Mouse (Mus musculus): ENCODE measurements around the gene Tuft1.
"Not testable (repeated sequence)": the region's sequence is repeated elsewhere in the genome, so short reads cannot be mapped to it uniquely, and the experiment has no call there.

The Tuft1 gene

GRCm38 (mm10) chr3:94659142-94659748 is 573 bp upstream of the Tuft1 start:
- not testable (repeated sequence) for DNase-seq

DNA sequence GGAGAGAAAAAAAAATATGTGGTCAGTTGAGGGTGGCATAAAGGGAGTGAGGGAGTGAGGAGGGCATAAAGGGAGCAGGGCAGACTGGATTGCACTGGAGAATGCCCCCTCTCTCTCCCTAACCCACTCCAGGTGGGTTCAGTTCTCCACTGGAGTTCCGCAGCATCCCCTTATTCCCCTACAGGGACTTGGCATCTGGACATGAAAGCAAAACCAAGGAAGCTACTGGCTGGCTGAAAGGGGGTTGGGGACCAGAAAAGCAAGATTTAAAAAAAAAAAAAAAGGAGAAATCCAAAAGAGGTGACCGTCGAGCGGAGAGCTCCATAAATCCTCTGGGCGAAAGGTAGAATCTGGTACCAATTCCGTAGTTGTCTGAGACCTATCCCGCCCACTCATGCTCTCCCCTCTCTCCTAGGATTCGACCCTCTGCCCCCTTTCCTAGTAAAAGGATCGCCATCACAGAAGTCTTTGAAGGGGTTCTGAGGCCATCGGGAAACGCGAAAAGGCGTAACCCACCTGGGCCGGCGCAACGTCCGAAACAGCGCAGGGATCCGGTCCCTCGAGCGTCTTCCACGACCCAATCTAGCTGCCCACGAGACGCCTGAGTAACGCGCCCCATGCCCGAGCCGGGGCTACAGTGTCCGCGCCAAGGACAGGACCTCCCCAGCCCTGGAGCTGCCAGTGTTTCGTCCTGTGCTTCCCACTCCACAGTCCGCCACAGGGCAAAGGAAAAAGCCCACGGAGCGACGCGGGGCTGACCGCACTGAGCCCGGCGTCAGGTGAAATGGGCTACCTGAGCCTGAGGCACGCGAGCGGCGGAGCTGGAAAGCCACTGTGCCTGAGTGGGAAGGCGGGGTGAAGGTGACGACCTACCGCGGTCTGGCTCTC is 576 bp downstream of the Tuft1 start:
- DNase-seq, result peak; percentile 17

DNA sequence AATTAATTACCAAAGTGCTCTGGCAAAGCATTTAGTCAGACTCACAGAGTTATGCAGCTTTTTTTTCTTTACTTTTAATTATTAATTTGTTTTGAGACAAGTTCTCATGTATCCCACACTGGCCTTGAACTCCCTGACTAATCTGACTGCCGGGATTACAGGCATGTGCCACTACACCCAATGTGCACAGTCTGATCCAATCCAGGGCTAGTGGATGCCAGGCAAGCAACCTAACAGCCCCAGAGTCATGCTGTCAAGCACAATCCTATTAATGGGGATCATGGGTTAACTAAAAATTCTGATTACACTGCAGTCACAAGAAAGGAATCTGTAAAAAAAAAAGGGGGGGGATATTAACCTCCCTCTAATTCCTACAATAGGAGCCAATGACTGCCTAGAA is 4.7 kb downstream of the Tuft1 start:
- DNase-seq, result not testable (repeated sequence)

GRCm38 (mm10) chr3:94650409-94650808 is 8.3 kb downstream of the Tuft1 start:
- no peak for DNase-seq

DNA sequence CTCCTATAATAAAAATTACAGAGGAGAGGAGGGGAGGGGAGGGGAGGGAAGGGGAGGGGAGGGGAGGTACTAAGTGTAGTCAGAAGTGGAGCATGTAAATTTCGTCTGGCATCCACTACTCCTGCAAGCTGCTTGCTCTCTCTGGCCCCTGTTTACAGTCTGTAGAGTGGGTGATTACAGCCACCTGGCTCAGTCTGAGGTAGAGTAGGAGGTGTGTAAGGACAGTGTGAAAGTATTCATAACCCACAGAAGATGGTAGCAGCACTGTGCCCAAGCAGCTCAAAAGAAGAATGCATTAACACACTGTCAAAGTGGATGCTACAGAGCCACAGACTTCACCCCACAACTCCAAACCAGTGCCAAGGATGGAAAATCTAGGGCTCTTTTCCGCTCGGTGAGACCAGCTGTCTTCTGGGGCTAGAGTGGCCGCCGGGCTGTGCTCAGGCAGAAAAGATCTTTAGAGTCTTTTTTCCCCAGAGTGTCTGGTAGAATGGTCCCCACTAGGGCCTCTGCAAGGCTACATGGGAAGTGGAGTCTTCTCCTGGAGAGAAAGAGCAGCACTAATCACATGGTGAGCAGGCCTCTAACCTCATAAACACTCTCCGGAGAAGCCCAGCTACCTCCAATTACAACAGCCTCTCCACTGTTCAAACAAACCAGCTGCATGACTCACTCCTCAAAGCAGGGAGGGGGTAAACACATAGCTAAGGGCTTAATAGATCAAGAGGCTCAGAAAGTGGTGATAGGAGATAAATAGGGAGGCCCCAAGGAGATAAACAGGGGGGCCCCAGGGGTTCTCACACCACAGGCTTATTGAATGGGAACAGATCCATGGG is 9.7 kb downstream of the Tuft1 start:
- DNase-seq, result no peak

GRCm38 (mm10) chr3:94642495-94643162 is 16.0 kb downstream of the Tuft1 start, which contains the start of gene Gm10972:
Gene Gm10972 (plus strand): TSS chr3:94643112.
- DNase-seq, result not testable (repeated sequence)

GRCm38 (mm10) chr3:94629876-94630275 is 28.8 kb downstream of the Tuft1 start:
- no peak for DNase-seq

DNA sequence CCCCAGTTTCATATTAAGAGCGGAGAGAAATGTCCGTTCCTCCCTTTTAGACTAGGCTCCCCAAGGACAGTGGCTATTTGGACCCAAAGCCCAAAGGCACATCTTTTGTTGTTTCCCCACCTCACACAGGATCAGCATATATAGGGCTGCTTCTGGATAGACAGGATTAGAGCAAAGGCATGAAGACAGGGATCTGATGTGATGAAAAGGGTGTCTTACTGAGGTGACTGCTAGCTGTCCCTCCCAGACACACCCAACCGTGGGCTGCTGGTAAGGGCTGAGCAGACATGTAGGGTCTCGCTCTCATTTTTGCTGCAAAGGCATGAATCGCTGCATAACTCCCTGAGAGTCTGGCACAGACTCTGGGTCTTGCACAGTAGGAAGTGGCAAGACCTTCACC is 30.0 kb downstream of the Tuft1 start:
- no peak for DNase-seq

- DNase-seq, result no peak
Observed at GRCm38 (mm10) chr3:94624281-94624680, 34.4 kb downstream of the Tuft1 start.

DNA sequence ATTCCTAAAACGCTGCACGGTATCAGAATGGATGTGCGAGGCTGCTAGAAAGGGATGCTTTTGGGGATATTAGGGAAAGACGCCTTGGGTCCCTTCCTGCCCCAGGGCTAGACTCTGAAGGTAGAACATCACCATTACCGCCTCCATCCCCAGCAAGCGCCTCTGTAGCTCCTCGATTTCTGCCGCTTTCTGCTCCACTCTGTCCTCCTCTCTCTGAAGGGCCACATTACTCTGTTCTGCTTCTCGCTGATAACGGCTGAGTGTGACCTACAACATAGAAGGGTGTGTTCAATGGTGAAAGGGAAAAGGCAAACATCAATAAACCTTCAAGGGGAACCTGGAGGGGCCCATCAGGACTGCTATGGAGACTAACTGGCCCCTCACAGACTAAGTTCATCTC is 36.1 kb downstream of the Tuft1 start:
- no peak for DNase-seq

- DNase-seq, result no peak
Observed at GRCm38 (mm10) chr3:94621740-94622507, 36.7 kb downstream of the Tuft1 start.

- DNase-seq, result peak; percentile 64
Observed at GRCm38 (mm10) chr3:94616717-94617116, 42.0 kb downstream of the Tuft1 start.

DNA sequence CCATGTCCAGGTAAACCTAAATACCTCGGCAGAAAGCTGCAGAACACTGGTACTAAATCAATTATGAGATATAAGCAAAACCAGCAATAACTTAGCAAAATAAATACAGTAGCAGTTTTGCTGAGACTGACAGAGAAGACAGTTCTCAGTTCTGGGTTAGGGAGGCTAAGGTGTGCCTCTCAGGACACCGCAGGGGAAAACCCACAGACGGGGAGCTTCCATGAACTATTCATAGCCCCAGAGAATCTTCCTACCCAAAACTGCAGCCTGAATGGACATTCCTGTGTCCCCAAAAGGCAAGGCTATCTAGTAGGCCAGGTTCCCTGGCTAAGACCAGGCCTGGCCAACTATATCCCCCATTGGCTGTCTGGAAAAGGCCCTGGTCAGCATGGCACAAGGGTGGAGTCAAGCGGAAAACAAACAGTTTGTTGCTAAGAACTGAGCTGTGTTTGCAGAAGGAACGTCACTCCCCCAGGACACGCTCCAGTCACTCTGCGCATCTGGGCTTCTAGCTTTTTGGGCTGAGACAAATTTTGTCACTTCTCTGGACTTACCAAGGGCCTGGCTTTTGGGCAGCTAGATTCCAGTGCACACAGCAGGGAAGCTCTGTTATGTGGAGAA is 45.3 kb downstream of the Tuft1 start:
- DNase-seq, result no peak

DNA sequence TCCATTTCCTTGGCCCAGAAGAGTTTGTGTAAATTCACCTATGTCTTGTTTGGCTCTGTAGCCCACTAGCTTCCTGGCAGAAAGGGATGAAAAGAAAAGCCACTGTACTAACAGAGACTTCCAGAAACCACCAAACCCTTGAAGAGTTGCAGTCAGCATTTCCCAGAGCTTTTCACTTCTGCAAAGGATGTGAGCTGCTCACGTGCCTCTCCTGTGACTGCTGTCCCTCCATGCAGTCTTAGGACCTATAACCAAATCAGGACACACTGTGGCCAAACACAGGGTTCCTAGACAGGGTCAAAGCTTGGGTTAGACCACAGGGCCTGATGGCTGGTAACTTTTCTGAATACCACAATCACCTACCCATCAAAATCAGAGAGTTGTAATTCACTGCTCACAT is 46.4 kb downstream of the Tuft1 start:
- no peak for DNase-seq

GRCm38 (mm10) chr3:94611834-94612233 is 46.8 kb downstream of the Tuft1 start:
- no peak for DNase-seq

- no peak for DNase-seq
Observed at GRCm38 (mm10) chr3:94611343-94611742, 47.3 kb downstream of the Tuft1 start.

DNA sequence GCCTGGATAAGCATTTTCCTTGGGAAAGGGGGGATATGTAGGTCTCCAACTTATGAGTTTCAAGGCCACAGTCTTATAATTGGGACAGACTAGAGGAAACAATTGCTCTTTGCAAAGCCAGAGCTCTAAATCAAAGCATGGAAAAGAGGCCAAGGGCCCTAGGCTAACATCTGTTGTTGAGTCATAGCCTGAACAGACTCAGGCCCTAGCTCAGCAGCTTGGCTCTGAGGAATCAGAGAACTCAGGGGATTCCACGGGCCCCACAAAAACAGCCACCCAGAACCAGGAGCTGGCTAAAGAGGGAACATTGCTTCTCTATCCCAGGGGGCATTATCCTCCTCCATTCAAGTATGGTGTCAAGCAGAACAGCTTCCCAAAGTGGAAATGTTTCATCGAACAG is 48.1 kb downstream of the Tuft1 start:
- DNase-seq, result no peak

GRCm38 (mm10) chr3:94609621-94610020 is 49.1 kb downstream of the Tuft1 start:
- no peak for DNase-seq

- peak; percentile 78 for DNase-seq
Observed at GRCm38 (mm10) chr3:94601959-94602358, 56.7 kb downstream of the Tuft1 start.

- DNase-seq, result no peak
Observed at GRCm38 (mm10) chr3:94597224-94597779, 61.4 kb downstream of the Tuft1 start.

DNA sequence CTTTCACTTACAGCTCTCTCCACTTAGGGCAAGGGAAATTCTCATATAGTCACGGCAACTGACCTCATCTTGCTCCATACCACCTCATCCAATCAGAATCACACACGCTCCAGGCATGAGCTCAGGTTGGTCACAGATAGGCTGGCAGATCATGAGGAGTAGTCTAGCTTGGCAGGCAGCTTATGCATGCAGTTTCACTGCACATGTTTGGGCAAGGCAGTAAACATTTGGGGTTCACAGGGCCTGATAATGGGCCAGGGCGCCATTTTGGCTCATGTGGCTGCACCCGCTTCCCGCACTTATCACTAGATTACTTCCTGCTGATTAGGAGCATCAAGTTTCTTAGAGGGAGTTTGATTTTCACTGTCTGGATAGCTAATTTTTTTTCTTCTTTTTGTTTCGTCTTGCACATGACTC is 62.8 kb downstream of the Tuft1 start:
- DNase-seq, result no peak

Measured in thymus, postnatal 4 days (tissue).